Mouse (Mus musculus) liver, adult 2 months (tissue): ENCODE data around the gene Plekhs1. TPM values are rescaled to one million over a fixed set of nuclear protein-coding genes. Genes with fewer than 3 reads are reported as not detected.

Experiments used
- DNase-seq: peaks from one replicate; pipeline ENCODE4 v3.0.0-alpha.2; 2011; ENCODE audit warnings: low read depth, low spot score; ENCODE audit errors: extremely low read depth
- H3K27ac ChIP-seq: fragments of 200-500 bp; replicated peaks from 2 replicates; pipeline ENCODE4 v1.5.1; 2012; ENCODE audit warnings: low read depth, mild to moderate bottlenecking, control low read depth, inconsistent platforms, low read length; ENCODE audit not compliant: insufficient read depth
- H3K27me3 ChIP-seq: fragments of 200-500 bp; 2 replicates; pipeline ENCODE4 v1.6.1; 2012; ENCODE audit warnings: mild to moderate bottlenecking, moderate library complexity, low read length, inconsistent platforms; ENCODE audit not compliant: control insufficient read depth, insufficient read depth
- H3K36me3 ChIP-seq: fragments of 200-500 bp; 2 replicates; pipeline ENCODE4 v1.6.1; 2012; ENCODE audit warnings: low read length, inconsistent platforms; ENCODE audit not compliant: control insufficient read depth, insufficient read depth
- H3K4me1 ChIP-seq: fragments of 200-500 bp; 2 replicates; pipeline ENCODE4 v1.6.1; 2011; ENCODE audit warnings: low read length; ENCODE audit not compliant: control insufficient read depth, insufficient read depth
- H3K4me3 ChIP-seq: fragments of 200-500 bp; 2 replicates; pipeline ENCODE4 v1.5.1; 2011; ENCODE audit warnings: low read depth, mild to moderate bottlenecking, control low read depth, low read length, moderate library complexity; ENCODE audit not compliant: insufficient read depth
- H3K79me2 ChIP-seq: fragments of 200-500 bp; 2 replicates; pipeline ENCODE4 v1.6.1; 2012; ENCODE audit warnings: inconsistent platforms, mild to moderate bottlenecking, low read length, moderate library complexity; ENCODE audit not compliant: control insufficient read depth, insufficient read depth
- H3K9ac ChIP-seq: fragments of 200-500 bp; 2 replicates; pipeline ENCODE4 v1.6.1; 2012; ENCODE audit warnings: low read depth, mild to moderate bottlenecking, control low read depth, inconsistent platforms, low read length
- CTCF ChIP-seq: fragments of 200-500 bp; IDR thresholded peaks from 2 replicates; pipeline ENCODE4 v1.5.1; 2011; ENCODE audit warnings: low read depth, low read length, control low read depth
- POLR2A ChIP-seq: fragments of 200-500 bp; IDR thresholded peaks from 2 replicates; pipeline ENCODE4 v1.6.1; 2011; ENCODE audit warnings: low read length, control low read depth; ENCODE audit not compliant: insufficient read depth; ENCODE audit errors: extremely low read depth
- WGBS: fragments of 180-500 bp; shearing (Covaris S2); methylation state at CpG from one replicate; pipeline ENCODE4 v1.1.7; 2018; 5-methylcytosine and 5-hydroxymethylcytosine counted together
- polyA plus RNA-seq: library from polyadenylated mRNA; depleted of rRNA; stranded (reverse); fragments of >200 nt; gene quantifications from 2 replicates; pipeline ENCODE4 v1.2.3, GENCODE M21; 2012; rRNA removed
- total RNA-seq: library from RNA; depleted of rRNA; stranded (reverse); fragments of >200 nt; gene quantifications from 2 replicates; pipeline ENCODE4 v1.2.3, GENCODE M21; 2014; rRNA removed

Plekhs1 gene
- total RNA-seq (0.13 TPM in 1 of 2 replicates, not detected in the other), polyA plus RNA-seq (0.07 TPM in 1 of 2 replicates, not detected in the other)

DNA sequence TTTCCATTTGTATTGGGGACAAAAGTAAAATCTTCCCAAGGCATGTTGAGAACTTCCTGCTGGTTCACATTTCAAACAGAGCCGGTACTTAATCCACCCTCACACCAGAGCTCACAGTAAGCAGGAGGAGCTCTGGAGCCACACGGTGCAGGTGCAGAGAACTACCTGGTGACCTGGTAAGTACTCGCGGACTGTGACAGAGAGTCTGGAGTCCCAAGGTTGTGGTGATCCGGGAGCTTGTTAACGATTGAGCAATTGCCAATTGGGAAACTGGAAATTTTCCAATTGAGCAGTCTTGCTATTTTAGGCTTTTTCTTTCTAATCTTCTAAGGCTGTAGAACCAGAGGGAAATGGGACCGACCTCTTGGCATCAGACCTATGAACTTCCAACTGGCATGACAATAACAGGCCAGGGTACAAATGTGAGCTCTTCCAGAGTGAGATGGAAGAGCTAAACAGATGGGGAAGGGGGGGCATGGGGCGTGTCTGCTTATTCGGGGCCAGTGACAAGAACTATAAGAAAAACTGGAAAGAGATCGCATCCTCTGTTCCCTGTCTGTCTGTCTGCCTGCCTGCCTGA, at the start of gene Plekhs1:
Gene Plekhs1, plus strand, starts transcription at position 119 of the 580 bp plus-strand sequence.
- Histone ChIP-seq H3K9ac (no peak within 1 kb of the TSS), H3K27me3 (no peaks in the 10 kb centered on the region), H3K4me3 (no peak within 1 kb of the TSS), H3K36me3 (no peaks in the 10 kb centered on the region), H3K27ac (no peak within 1 kb of the TSS), H3K4me1 (peaks cover 2% of the 10 kb centered on the region), H3K79me2 (no peaks in the 10 kb centered on the region)
- 25% methylated on average over 10 of the region's 10 CpGs for WGBS
- TF ChIP-seq CTCF (no peak), POLR2A (no peak)
- peak; percentile 73 for DNase-seq

DNA sequence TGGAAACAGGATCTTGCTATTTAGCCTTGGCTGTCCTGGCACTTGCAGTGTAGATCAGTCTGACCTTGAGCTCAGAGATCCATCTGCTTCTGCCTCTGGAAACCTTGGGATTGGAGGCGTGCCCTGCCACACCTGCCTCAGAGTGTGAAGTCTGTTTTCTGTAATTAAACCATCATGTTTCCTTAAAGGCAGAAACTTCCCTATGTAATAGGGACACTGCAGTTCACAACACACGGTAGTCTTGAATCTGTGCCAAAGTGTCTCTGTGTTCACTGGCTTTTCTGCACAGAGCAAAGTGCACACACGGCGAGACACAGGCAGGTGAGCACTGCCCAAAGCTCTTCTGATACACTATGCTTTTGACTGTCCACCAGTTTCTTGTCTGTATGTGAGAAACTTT, 43.0 kb upstream of the Plekhs1 start:
- TF ChIP-seq CTCF, result no peak
- no peak for TF ChIP-seq POLR2A
- Histone ChIP-seq H3K36me3 (no peaks in the 10 kb centered on the region), H3K9ac (no peak overlapping the region), H3K27ac (no peak overlapping the region), H3K4me1 (no peaks in the 10 kb centered on the region), H3K27me3 (no peaks in the 10 kb centered on the region), H3K79me2 (no peaks in the 10 kb centered on the region), H3K4me3 (no peak overlapping the region)
- DNase-seq, result peak; percentile 65
- 35% methylated on average over 4 of the region's 4 CpGs for WGBS

DNA sequence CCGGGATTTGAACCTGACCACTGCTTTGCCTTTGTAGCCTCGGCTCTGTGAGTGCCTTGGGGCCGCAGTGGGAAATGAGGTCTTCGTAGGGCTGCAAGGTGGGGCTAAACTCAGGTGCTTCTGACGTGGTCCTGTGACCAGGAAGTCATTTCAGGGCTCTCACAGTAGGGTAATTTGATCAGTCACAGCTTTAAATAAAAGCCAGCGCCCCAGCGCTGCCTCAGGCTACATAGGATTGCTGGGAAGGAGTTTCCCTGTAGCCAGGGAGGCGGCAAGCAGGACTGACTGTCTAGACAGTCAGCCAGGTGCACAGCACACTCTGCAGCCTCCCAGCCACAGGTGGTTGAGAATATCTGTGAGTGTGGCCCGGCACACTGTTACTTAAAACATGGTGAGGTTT, 42.0 kb upstream of the Plekhs1 start:
- H3K27ac ChIP-seq, result no peak overlapping the region
- no peaks in the 10 kb centered on the region for H3K4me1 ChIP-seq
- no peaks in the 10 kb centered on the region for H3K79me2 ChIP-seq
- H3K27me3 ChIP-seq, result no peaks in the 10 kb centered on the region
- 90% methylated on average over 9 of the region's 9 CpGs for WGBS
- TF ChIP-seq POLR2A (no peak), CTCF (no peak)
- H3K36me3 ChIP-seq, result no peaks in the 10 kb centered on the region
- H3K4me3 ChIP-seq, result no peak overlapping the region
- DNase-seq, result no peak
- no peak overlapping the region for H3K9ac ChIP-seq

DNA sequence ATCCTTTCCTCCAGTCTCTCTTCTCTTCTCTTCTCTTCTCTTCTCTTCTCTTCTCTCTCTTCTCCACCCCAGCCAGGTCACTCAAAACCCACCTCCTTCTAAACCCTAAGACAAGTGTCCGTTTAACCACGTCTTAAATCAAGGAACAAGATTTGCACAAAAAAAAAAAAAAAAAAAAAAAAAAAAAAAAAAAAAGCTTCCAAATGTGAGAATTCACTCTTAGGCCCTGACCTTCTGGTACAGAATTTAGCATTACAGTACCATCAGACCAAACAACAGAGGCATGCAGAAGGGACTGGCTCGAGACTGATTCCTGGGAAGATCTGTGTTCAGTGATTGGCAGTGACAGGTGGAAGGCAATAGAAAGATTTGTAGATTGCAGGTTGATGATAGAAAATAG, 41.1 kb upstream of the Plekhs1 start:
- H3K4me3 ChIP-seq, result no peak overlapping the region
- TF ChIP-seq POLR2A (no peak), CTCF (no peak)
- H3K4me1 ChIP-seq, result no peaks in the 10 kb centered on the region
- DNase-seq, result no peak
- 85% methylated on average over 3 of the region's 3 CpGs for WGBS
- H3K27me3 ChIP-seq, result no peaks in the 10 kb centered on the region
- no peak overlapping the region for H3K9ac ChIP-seq
- H3K36me3 ChIP-seq, result no peaks in the 10 kb centered on the region
- no peak overlapping the region for H3K27ac ChIP-seq
- no peaks in the 10 kb centered on the region for H3K79me2 ChIP-seq

DNA sequence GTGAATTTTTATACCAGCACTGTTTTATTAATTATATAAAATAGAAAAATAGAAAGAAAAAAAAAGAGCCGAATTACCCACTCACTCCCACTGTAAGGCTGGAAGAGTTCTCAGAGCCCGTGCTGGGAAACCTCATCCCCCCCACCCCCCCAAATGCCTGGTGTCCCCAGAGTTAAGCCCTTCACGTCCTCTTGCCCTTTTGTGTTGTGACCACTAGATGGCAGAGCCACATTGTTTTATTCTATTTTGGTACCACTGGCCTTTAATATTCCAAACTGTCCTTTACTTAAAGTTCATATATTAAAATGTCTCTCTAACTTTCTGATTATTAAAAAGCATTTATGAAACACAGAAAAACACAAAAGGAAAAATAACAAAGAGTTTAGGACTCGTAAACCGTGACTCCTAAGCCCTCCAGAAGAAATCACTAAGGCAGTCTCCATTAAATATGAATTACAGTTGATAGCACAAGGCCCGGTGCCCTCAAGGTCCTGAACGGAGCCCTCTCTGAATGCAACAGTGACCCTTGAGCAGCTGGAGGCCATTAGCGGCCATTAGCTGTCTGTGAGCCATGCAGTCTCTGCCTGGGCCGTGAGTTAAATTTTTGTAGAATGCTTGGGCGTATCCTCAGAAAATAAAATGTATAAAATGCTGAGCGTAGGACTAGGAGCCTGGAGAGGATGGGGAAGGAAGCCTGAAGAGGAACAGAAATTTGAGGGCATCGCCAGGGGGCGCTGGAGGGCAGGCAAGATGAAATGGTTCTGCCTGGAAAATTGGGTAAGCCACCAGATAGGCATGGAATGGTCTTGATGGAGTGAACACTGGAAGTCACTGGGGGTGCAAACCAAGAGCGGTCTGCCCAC, 38.7 kb upstream of the Plekhs1 start:
- no peaks in the 10 kb centered on the region for H3K79me2 ChIP-seq
- 49% methylated on average over 14 of the region's 14 CpGs for WGBS
- H3K9ac ChIP-seq, result no peak overlapping the region
- peak; percentile 36 for DNase-seq
- TF ChIP-seq POLR2A, result no peak
- TF ChIP-seq CTCF, result peak; percentile 92
- H3K4me1 ChIP-seq, result no peaks in the 10 kb centered on the region
- H3K27me3 ChIP-seq, result no peaks in the 10 kb centered on the region
- H3K27ac ChIP-seq, result no peak overlapping the region
- no peak overlapping the region for H3K4me3 ChIP-seq
- H3K36me3 ChIP-seq, result no peaks in the 10 kb centered on the region

DNA sequence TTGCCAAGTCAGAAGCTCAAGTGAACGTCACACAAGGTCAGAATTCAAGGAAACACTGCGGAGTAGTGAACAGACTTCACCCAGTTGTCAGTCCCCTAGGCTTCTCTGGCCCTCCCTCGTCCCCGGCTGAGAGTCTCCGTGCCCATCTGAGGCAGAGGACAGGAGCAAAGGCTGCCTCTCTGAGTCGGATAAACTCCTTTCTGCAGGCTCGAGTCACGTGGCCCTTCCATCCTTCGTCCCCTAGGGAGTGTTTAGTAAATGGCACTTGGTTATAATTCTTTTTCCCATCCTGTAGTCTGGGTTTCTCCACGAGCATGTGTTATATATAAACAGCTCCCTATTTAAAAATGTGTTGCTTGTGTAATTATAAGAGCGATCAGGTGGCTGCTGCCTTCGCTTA, 38.1 kb upstream of the Plekhs1 start:
- no peak overlapping the region for H3K27ac ChIP-seq
- H3K4me3 ChIP-seq, result no peak overlapping the region
- H3K4me1 ChIP-seq, result no peaks in the 10 kb centered on the region
- no peak overlapping the region for H3K9ac ChIP-seq
- H3K79me2 ChIP-seq, result no peaks in the 10 kb centered on the region
- 85% methylated on average over 12 of the region's 12 CpGs for WGBS
- no peaks in the 10 kb centered on the region for H3K27me3 ChIP-seq
- H3K36me3 ChIP-seq, result no peaks in the 10 kb centered on the region
- TF ChIP-seq POLR2A (no peak), CTCF (no peak)
- DNase-seq, result no peak
